Mouse (Mus musculus) limb, embryonic 14.5 days (tissue): ENCODE data around the gene Renbp. TPM values are rescaled to one million over a fixed set of nuclear protein-coding genes. Genes with fewer than 3 reads are reported as not detected.

Source experiments
- ATAC-seq: fragments of 200-750 bp; cut with Nextera tagmentation; 2 replicates; pipeline ENCODE4 v1.8.0; 2017; ENCODE audit warnings: low read depth, moderate number of reproducible peaks, moderate TSS enrichment; ENCODE audit not compliant: low FRiP score
- DNase-seq: peaks from one replicate; pipeline ENCODE4 v3.0.0-alpha.2; 2015; ENCODE audit warnings: low spot score
- H3K27ac ChIP-seq: fragments of 300-500 bp; sonication (generic); replicated peaks from 2 replicates; pipeline ENCODE4 v1.5.1; 2014; ENCODE audit warnings: low read depth, mild to moderate bottlenecking, low read length, moderate library complexity, mixed read lengths
- H3K27me3 ChIP-seq: fragments of 300-500 bp; sonication (generic); 2 replicates; pipeline ENCODE4 v1.6.1; 2014; ENCODE audit warnings: low read length, mixed read lengths; ENCODE audit not compliant: control insufficient read depth, insufficient read depth
- H3K36me3 ChIP-seq: fragments of 300-500 bp; sonication (generic); 2 replicates; pipeline ENCODE4 v1.6.1; 2014; ENCODE audit warnings: mild to moderate bottlenecking, low read length, moderate library complexity, mixed read lengths; ENCODE audit not compliant: control insufficient read depth, insufficient read depth
- H3K4me1 ChIP-seq: fragments of 300-500 bp; sonication (generic); 2 replicates; pipeline ENCODE4 v1.6.1; 2014; ENCODE audit warnings: antibody characterized with exemption, low read length, mixed read lengths; ENCODE audit not compliant: control insufficient read depth, insufficient read depth
- H3K4me2 ChIP-seq: fragments of 300-500 bp; sonication (generic); replicated peaks from 2 replicates; pipeline ENCODE4 v1.6.1; 2014; ENCODE audit warnings: low read depth, mild to moderate bottlenecking, low read length, moderate library complexity; ENCODE audit not compliant: severe bottlenecking
- H3K4me3 ChIP-seq: fragments of 300-500 bp; sonication (generic); replicated peaks from 2 replicates; pipeline ENCODE4 v1.5.1; 2014; ENCODE audit warnings: low read length
- H3K9ac ChIP-seq: fragments of 300-500 bp; sonication (generic); 2 replicates; pipeline ENCODE4 v1.6.1; 2014; ENCODE audit warnings: mild to moderate bottlenecking, low read depth, low read length, moderate library complexity; ENCODE audit not compliant: severe bottlenecking
- H3K9me3 ChIP-seq: fragments of 300-500 bp; sonication (generic); 2 replicates; pipeline ENCODE4 v1.6.1; 2016; ENCODE audit warnings: low read length; ENCODE audit not compliant: control insufficient read depth
- POLR2A ChIP-seq: fragments of 200-500 bp; IDR thresholded peaks from 2 replicates; pipeline ENCODE4 v1.8.0; 2012; ENCODE audit warnings: inconsistent platforms, mild to moderate bottlenecking, moderate library complexity, borderline replicate concordance; ENCODE audit not compliant: insufficient read depth, insufficient read length; ENCODE audit errors: extremely low read depth
- WGBS: fragments of 180-500 bp; shearing (Covaris S2); extraction: QIAGEN DNeasy Blood & Tissue Kit; methylation state at CpG from one replicate; pipeline ENCODE4 v1.1.7; 2014; 5-methylcytosine and 5-hydroxymethylcytosine counted together
- polyA plus RNA-seq, 2 experiments: library from polyadenylated mRNA; depleted of rRNA in 1 of 2; stranded (reverse) in 1 of 2; unstranded in 1 of 2; fragments of >200 nt; fragmentation: Nextera tagmentation in 1 of 2; extraction: Ambion mirVana in 1 of 2; gene quantifications; 2 replicates each; pipeline versions ENCODE4 v1.2.1 to v1.2.3; 2012 to 2014

Renbp gene
- polyA plus RNA-seq, 2 experiments, result 33.7 to 39.3 TPM

DNA sequence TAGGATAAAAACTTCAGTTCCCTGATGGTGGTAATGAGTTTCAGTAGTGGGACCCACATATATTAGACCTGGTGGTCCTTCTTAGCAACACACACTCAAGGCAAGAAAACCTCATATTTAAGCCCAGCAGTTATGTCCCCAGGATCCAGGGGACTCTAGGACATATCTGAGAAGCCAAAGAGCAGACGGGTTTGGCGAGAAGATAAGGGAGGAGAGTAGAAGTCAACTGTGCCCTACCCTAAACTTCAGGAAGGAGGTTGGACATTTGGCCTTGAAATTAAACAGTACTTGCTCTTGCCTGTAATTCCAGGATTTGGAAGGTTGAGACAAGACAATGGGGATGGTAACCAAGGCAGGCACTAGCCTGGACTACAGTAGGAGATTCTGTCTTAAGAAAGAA is 39.1 kb upstream of the Renbp start:
- TF ChIP-seq POLR2A, result no peak
- 89% methylated on average over 2 of the region's 2 CpGs for WGBS
- H3K4me2 ChIP-seq, result no peak overlapping the region
- ATAC-seq (no peak), DNase-seq (no peak)
- no peaks in the 10 kb centered on the region for H3K4me1 ChIP-seq
- no peak overlapping the region for H3K27ac ChIP-seq
- no peaks in the 10 kb centered on the region for H3K27me3 ChIP-seq
- H3K9ac ChIP-seq, result no peak overlapping the region
- no peak overlapping the region for H3K4me3 ChIP-seq
- H3K9me3 ChIP-seq, result no peaks in the 10 kb centered on the region
- H3K36me3 ChIP-seq, result no peaks in the 10 kb centered on the region

GRCm38 (mm10) chrX:73969167-73969566 is 38.5 kb upstream of the Renbp start:
- Histone ChIP-seq H3K9ac (no peak overlapping the region), H3K27me3 (no peaks in the 10 kb centered on the region), H3K4me1 (no peaks in the 10 kb centered on the region; the same call in 1 of the 2 replicates), H3K27ac (no peak overlapping the region), H3K4me3 (no peak overlapping the region), H3K4me2 (no peak overlapping the region), H3K36me3 (no peaks in the 10 kb centered on the region), H3K9me3 (no peaks in the 10 kb centered on the region)
- ATAC-seq (no peak), DNase-seq (no peak)
- 83% methylated on average over 1 of the region's 1 CpGs for WGBS
- TF ChIP-seq POLR2A, result no peak

DNA sequence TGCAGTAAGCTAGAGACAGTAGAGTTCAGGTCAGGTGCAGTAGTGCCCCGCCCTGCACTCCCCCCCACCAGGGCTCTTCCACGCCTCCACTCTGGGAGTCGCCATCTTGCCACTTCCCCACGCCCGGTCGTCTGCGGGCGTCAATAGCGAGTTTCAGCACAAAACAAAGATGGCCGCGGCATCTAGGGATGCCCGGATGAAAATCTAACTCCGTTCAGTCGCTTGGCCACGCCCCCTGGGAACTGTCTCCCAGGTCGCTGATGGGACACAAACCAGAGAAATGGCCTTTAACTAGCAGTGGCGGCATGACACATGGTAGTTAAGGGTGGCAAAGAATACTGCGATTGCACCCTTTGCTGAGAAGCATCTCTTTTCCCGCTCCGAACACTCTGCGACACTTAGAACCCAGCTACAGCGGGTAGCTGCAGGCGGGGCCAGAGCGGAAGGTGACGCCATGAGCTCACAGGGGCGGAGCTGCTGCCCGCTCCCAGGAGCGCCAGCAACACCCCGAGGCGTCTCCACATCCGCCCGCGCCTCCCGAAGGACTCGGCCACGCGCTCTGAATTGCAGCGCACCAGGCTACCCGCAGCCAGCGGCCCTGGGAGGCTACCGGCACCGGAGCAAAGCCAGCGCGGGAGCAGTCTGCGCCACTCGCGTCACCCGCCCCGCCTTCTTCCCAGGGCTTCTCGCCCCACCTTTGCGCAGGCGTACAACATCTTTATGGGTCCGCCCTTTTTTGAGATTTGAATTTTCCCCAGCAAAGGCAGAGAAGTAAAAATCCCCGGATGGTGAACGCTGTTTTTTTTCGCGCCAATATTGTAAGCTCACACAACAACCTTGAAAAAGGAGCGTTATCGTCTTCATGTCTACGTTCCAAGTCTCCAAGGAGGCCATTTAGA is 36.8 kb upstream of the Renbp start:
- Histone ChIP-seq H3K4me2 (peak overlapping the region; percentile 52), H3K27ac (peak overlapping the region; percentile 99), H3K9ac (peak overlapping the region; percentile 76), H3K4me3 (peak overlapping the region; percentile 62), H3K27me3 (no peaks in the 10 kb centered on the region), H3K4me1 (peaks cover 6% of the 10 kb centered on the region), H3K36me3 (no peaks in the 10 kb centered on the region), H3K9me3 (no peaks in the 10 kb centered on the region)
- no peak for TF ChIP-seq POLR2A
- DNase-seq (peak; percentile 91), ATAC-seq (peak; percentile 89)
- WGBS, result 21% methylated on average over 45 of the region's 60 CpGs

DNA sequence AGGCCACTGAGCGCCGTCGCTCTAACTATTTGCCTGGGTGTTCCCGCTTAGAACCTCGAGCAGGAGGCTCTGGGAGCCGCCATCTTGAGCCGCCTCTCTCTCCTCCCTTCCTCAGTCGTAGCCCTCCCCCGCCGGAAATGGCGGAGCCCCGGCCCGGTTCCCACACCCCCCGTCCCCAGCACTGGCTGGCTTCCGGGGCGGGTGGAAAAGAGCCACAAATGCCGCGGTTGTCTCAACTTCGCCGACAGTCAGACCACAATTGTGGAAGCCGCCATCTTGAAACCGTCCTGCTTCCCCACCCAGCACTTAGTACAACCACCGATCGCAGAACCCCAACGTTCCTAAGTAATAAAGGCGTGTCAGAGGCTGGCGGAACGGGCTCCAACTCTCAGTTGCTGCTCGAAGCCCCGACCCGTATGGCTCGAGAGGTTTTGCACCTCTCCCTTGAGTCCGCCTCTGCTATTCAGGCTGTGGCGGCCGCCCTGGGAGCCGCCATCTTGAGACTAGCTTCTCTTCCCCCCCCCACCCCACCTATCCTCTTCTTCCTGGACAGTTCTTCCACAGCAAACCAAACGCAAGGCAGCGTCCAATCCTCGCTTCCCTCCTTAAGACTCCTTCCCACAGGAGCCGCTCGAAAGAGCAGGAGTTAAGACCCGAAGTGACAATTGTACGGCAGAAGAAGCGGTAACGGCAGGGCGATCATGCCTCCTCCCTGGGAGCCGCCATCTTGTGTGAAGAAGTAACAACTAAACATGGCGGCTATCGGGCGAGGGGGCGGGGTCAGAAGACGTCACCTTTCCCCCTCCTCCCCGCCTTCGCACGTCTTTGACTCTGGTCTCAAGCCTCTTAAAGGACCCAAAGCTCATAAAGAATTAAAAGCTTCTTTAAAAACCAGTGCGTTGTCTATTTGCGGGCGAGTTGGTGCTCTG is 35.9 kb upstream of the Renbp start, which contains the start of gene Hcfc1:
Hcfc1 (minus strand) TSS at position 110 of the 929 bp plus-strand sequence.
- ATAC-seq, result peak; percentile 82
- no peaks in the 10 kb centered on the region for H3K27me3 ChIP-seq

GRCm38 (mm10) chrX:73965307-73965706 is 34.7 kb upstream of the Renbp start:
- no peak for TF ChIP-seq POLR2A

More for the DNA sequence above, 35.9 kb upstream of the Renbp start, which contains the start of gene Hcfc1:
- H3K4me3 ChIP-seq, result peak within 1 kb of the TSS; percentile 62
- H3K36me3 ChIP-seq, result no peaks in the 10 kb centered on the region
- H3K9me3 ChIP-seq, result no peaks in the 10 kb centered on the region
- 19% methylated on average over 56 of the region's 58 CpGs for WGBS
- TF ChIP-seq POLR2A, result peak; percentile 77; the same call in 1 of the 2 replicates
- peaks cover 6% of the 10 kb centered on the region for H3K4me1 ChIP-seq
- H3K4me2 ChIP-seq, result peak within 1 kb of the TSS; percentile 64
- H3K9ac ChIP-seq, result peak within 1 kb of the TSS; percentile 76
- peak; percentile 86 for DNase-seq
- H3K27ac ChIP-seq, result peak within 1 kb of the TSS; percentile 99

More at GRCm38 (mm10) chrX:73965307-73965706, 34.7 kb upstream of the Renbp start:
- no peaks in the 10 kb centered on the region for H3K27me3 ChIP-seq
- H3K27ac ChIP-seq, result peak overlapping the region; percentile 99; the same call in 1 of the 2 replicates
- H3K36me3 ChIP-seq, result peaks cover 4% of the 10 kb centered on the region; the same call in 1 of the 2 replicates
- no peaks in the 10 kb centered on the region for H3K9me3 ChIP-seq
- ATAC-seq (no peak), DNase-seq (peak; percentile 20)
- H3K4me3 ChIP-seq, result peak overlapping the region; percentile 62
- H3K4me1 ChIP-seq, result peaks cover 6% of the 10 kb centered on the region
- H3K9ac ChIP-seq, result peak overlapping the region; percentile 76
- WGBS, result 13% methylated on average over 20 of the region's 20 CpGs
- H3K4me2 ChIP-seq, result peak overlapping the region; percentile 64
